Mouse (Mus musculus): ENCODE results near the gene Zfp664.

DNA sequence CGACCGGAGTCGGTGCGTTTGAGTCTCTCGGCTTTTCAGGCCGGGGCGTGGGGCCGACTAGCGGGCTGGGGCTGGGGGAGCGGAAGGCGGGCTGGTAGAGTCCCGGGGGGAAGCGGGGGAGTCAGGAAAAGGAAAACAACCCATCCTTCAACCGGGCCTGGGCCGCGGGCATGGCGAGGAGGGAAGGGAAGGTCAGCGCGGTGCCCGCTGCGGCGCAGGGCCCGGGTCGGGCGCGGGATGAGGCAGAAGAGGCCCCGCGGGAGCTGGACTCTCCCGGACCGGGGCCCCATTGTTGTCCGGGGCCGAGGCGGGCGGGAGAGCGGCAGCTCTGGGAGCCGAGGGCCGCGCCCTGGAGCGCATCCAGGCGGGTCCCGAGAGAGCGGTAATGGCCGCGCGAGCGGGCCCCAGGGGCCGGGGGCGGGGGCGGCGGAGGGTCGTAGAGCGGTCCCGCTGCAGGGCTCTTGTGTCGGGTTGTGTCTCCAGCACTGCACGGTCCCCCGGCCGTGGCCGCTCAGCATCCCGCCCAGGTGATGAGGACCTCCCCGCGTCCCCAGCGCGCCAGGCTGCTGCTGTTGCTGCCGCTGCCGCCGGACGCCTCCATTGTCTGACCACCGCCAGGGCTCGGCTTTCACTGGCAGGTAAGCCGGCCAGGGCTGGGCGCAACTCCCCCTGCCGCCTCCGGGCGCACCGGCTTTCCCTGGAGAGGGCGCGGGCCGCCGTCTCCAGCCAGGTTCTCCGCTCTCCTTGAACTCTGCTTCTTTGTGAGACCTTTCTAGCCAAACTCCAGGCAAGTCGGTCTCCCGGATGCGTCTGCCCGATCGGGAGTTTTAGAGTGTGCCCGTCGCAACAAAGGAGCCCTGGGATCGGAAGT is 615 bp downstream of the Zfp664 start:
- TF ChIP-seq TAL1 (IDR thresholded peaks at IDR 0.05; ENCODE audit: low read length) = no peak
- no peak for TF ChIP-seq GATA1 (IDR thresholded peaks at IDR 0.05; ENCODE audit: low read length)
